Mouse (Mus musculus) inflammation-experienced regulatory T-cells, adult 6 months (primary cell): ENCODE measurements around the gene Gp1bb. TPM values are rescaled to one million over a fixed set of nuclear protein-coding genes. Genes with fewer than 3 reads are reported as not detected.

Experiments used
- ATAC-seq: one replicate; pipeline ENCODE4 v1.8.0; 2017
- polyA plus RNA-seq, 3 experiments: library from polyadenylated mRNA; unstranded; fragments of 100-300 nt; shearing (Covaris generic); gene quantifications; one replicate each; pipeline ENCODE4 v1.2.1; 2017

Gene Gp1bb
- polyA plus RNA-seq, 3 experiments from 2014 or later = not detected

GRCm38 (mm10) chr16:18577599-18578160, 44.5 kb downstream of the Gp1bb start:
- ATAC-seq = no peak

- ATAC-seq = no peak
Observed at GRCm38 (mm10) chr16:18577071-18577470, 45.1 kb downstream of the Gp1bb start.

- no peak for ATAC-seq
Observed at GRCm38 (mm10) chr16:18574196-18574595, 48.0 kb downstream of the Gp1bb start.

Other genes starting within 250 kb of the Gp1bb start
- gene Txnrd2, start 196.0 kb downstream of the Gp1bb start, polyA plus RNA-seq = 10 to 100 TPM; 15.9 to 21.2 (median 20.4) TPM
- gene Comt, start 195.6 kb downstream of the Gp1bb start, polyA plus RNA-seq = 10 to 100 TPM; 51.4 to 56.7 (median 52.3) TPM
- gene Gnb1l, start 123.7 kb downstream of the Gp1bb start, polyA plus RNA-seq = 10 to 100 TPM; 11.2 to 23.9 (median 17.4) TPM
- gene Rtl10, start 123.5 kb downstream of the Gp1bb start, polyA plus RNA-seq = 1 to 10 TPM in 1 of 3 experiments, under 1 TPM in 2; 0.47 to 1.8 (median 0.86) TPM
- gene Tbx1, start 31.7 kb downstream of the Gp1bb start, polyA plus RNA-seq = not detected
- not detected for gene Gm49601, start 4.0 kb upstream of the Gp1bb start, polyA plus RNA-seq
- gene Sept5, start 7.6 kb upstream of the Gp1bb start, polyA plus RNA-seq = under 1 TPM; 0.72 to 0.78 (median 0.77) TPM
- gene Cldn5, start 154.4 kb upstream of the Gp1bb start, polyA plus RNA-seq = not detected
- 100 to 1,000 TPM; 119 to 181 (median 138) TPM for gene Ufd1, start 189.4 kb upstream of the Gp1bb start, polyA plus RNA-seq
- gene Cdc45, start 189.6 kb upstream of the Gp1bb start, polyA plus RNA-seq = 10 to 100 TPM in 1 of 3 experiments, 1 to 10 TPM in 2; 4.4 to 32.2 (median 6.3) TPM
- 100 to 1,000 TPM in 1 of 3 experiments, 10 to 100 TPM in 2; 69.8 to 105 (median 79.3) TPM for gene 2510002D24Rik, start 214.2 kb upstream of the Gp1bb start, polyA plus RNA-seq
- not detected for gene Gm28539, start 214.2 kb upstream of the Gp1bb start, polyA plus RNA-seq